Mouse (Mus musculus) intestine, embryonic 15.5 days (tissue): Measurements from ENCODE around the gene Wfdc15b. TPM values are rescaled to one million over a fixed set of nuclear protein-coding genes. Genes with fewer than 3 reads are reported as not detected.

Experiments
- ATAC-seq: fragments of 200-750 bp; cut with Nextera tagmentation; 2 replicates; pipeline ENCODE4 v1.8.0; 2017; ENCODE audit warnings: moderate TSS enrichment, moderate library complexity
- H3K27ac ChIP-seq: fragments of 300-500 bp; sonication (generic); 2 replicates; pipeline ENCODE4 v1.5.1; 2015; ENCODE audit warnings: mild to moderate bottlenecking, inconsistent platforms
- H3K27me3 ChIP-seq: fragments of 300-500 bp; sonication (generic); replicated peaks from 2 replicates; pipeline ENCODE4 v1.6.1; 2015; ENCODE audit warnings: inconsistent platforms
- H3K36me3 ChIP-seq: fragments of 300-500 bp; sonication (generic); 2 replicates; pipeline ENCODE4 v1.6.1; 2015; ENCODE audit warnings: inconsistent platforms
- H3K4me1 ChIP-seq: fragments of 300-500 bp; sonication (generic); replicated peaks from 2 replicates; pipeline ENCODE4 v1.6.1; 2015; ENCODE audit warnings: inconsistent platforms
- H3K4me2 ChIP-seq: fragments of 300-500 bp; sonication (generic); replicated peaks from 2 replicates; pipeline ENCODE4 v1.6.1; 2015; ENCODE audit warnings: mild to moderate bottlenecking, inconsistent platforms
- H3K4me3 ChIP-seq: fragments of 300-500 bp; sonication (generic); replicated peaks from 2 replicates; pipeline ENCODE4 v1.5.1; 2015; ENCODE audit warnings: inconsistent platforms
- H3K9ac ChIP-seq: fragments of 300-500 bp; sonication (generic); 2 replicates; pipeline ENCODE4 v1.6.1; 2015; ENCODE audit warnings: inconsistent platforms
- H3K9me3 ChIP-seq: fragments of 300-500 bp; sonication (generic); 2 replicates; pipeline ENCODE4 v1.6.1; 2016; ENCODE audit warnings: inconsistent platforms
- WGBS: fragments of 180-500 bp; shearing (Covaris S2); methylation state at CpG from one replicate; pipeline ENCODE4 v1.1.7; 2015; 5-methylcytosine and 5-hydroxymethylcytosine counted together
- polyA plus RNA-seq: library from polyadenylated mRNA; unstranded; fragments of >200 nt; fragmentation: Nextera tagmentation; extraction: Ambion mirVana; gene quantifications from 2 replicates; pipeline ENCODE4 v1.2.1, GENCODE M21; 2015

Wfdc15b gene
- polyA plus RNA-seq, 1 experiment from 2014 or later, result 27.0 TPM

DNA sequence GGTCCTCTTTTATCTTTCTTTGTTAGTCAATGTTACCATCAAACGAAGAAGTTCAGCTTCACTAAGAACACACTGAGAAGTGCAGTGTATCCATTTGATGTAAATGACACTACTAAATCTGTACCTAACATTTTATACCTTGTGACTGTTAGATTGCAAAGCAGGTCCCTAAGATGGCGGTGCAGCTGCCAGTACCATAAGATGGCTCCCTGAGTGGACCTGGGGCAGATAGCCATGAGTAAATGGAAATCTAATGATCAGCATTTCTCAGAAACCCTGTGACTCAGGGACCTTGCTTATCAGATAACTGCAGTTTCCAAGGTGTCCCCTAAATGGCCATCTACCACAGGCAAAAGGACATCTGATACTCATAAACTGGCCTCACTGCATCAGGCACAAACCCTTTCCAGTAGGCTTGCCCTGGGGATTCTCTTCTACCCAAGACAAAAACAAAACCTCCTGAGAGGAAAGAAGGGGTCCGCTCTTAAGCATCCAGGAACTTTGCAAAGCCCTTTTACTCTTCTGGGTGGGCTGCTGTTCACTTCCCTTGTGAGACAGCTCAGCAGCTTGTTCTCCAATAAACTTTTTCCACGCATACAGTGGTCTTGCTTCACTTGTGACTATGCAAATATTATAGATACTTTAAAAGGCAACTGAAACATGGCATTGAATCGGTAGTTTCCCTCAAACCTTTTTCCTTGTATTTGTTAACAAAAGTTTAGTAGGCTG lies 25.3 kb downstream of the Wfdc15b start:
- H3K36me3 ChIP-seq, result no peaks in the 10 kb centered on the region
- no peak overlapping the region for H3K9ac ChIP-seq
- H3K4me3 ChIP-seq, result no peak overlapping the region
- H3K4me2 ChIP-seq, result no peak overlapping the region
- no peak for ATAC-seq
- no peak overlapping the region for H3K27ac ChIP-seq
- 82% methylated on average over 5 of the region's 5 CpGs for WGBS
- H3K4me1 ChIP-seq, result no peaks in the 10 kb centered on the region
- no peaks in the 10 kb centered on the region for H3K27me3 ChIP-seq
- H3K9me3 ChIP-seq, result no peaks in the 10 kb centered on the region

DNA sequence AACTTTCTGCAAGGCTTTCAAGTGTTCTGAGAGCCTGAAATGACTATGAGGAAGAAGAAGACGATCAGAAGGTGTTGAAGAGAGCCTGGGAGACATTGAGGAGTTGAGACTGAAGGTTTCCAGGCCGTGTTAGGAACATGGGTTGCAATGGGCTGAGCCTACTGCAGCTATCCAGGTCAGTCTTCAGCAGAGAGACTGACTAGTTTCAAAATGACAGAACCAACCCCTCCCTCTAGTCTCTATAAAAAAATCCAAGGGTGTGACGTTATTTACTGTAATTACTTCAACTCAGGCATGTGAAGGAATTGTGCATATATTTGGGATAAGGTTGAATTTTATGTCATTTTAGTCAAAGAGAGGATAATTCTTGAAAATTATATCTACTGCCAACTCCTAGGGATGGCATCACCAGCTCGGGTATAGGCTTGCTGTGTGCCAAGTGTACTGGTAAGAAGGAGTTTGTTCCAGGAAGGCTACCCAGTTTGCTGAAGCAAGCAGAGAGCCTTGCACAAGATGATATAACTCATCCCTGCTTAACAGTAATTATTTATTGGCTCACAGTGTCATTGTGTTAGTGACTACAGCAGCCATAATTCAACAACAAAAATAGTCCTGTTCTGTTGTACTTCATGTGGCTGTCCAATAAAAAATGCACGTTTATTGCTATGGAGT lies 26.4 kb downstream of the Wfdc15b start:
- no peaks in the 10 kb centered on the region for H3K4me1 ChIP-seq
- H3K36me3 ChIP-seq, result no peaks in the 10 kb centered on the region
- no peak overlapping the region for H3K4me2 ChIP-seq
- H3K9me3 ChIP-seq, result no peaks in the 10 kb centered on the region
- no peak overlapping the region for H3K4me3 ChIP-seq
- no peak overlapping the region for H3K27ac ChIP-seq
- ATAC-seq, result no peak
- H3K27me3 ChIP-seq, result no peaks in the 10 kb centered on the region
- WGBS, result 73% methylated on average over 5 of the region's 5 CpGs
- H3K9ac ChIP-seq, result no peak overlapping the region

DNA sequence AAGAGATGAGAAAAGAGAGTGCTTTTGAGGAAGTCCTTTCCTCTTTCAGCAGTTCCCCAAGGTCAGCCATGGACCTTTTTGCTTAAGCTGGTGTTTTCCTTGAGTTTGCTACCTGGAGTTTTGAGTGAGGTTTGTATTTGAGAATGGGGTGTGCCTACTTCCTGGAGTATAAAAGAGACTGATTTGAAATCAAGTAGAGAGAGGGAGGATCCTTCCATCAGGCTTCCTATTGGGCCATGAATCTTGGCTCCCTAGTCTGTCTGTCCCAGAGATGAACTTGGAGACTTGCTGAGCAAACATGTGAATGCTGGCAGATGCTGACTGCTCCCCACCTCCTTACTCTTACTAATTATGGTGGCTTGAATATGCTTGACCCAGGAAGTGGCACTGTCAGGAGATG lies 29.2 kb downstream of the Wfdc15b start:
- Histone ChIP-seq H3K27me3 (no peaks in the 10 kb centered on the region), H3K27ac (no peak overlapping the region), H3K9me3 (no peaks in the 10 kb centered on the region), H3K4me2 (no peak overlapping the region), H3K36me3 (no peaks in the 10 kb centered on the region), H3K4me3 (no peak overlapping the region), H3K4me1 (no peaks in the 10 kb centered on the region), H3K9ac (no peak overlapping the region)
- no peak for ATAC-seq

DNA sequence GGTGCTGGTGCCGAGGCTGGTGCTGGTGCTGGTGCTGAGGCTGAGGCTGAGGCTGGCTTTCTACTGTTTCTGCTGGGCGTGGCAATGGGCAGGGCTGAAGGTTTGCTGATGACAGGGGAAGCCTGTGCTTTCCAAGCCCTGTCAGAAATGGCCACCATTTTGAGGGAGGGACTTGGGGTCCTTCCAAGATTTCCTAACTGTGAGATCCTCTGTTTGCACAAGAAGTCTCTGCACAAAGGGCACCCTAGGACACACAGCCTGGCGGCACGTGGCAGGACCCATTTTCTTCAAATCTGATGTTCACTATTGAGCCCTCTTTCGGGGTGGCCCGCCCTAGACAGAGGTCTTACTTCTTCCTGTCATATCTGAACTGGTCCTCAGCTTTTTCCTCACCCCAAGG lies 30.9 kb downstream of the Wfdc15b start, which contains the start of gene Wfdc12:
Gene Wfdc12 (minus strand): TSS at position 33 of the 400 bp plus-strand sequence.
- 83% methylated on average over 6 of the region's 6 CpGs for WGBS
- ATAC-seq, result no peak
- Histone ChIP-seq H3K36me3 (no peaks in the 10 kb centered on the region), H3K27me3 (no peaks in the 10 kb centered on the region), H3K27ac (no peak within 1 kb of the TSS), H3K9ac (no peak within 1 kb of the TSS), H3K4me3 (no peak within 1 kb of the TSS), H3K9me3 (no peaks in the 10 kb centered on the region), H3K4me2 (no peak within 1 kb of the TSS), H3K4me1 (no peaks in the 10 kb centered on the region)

DNA sequence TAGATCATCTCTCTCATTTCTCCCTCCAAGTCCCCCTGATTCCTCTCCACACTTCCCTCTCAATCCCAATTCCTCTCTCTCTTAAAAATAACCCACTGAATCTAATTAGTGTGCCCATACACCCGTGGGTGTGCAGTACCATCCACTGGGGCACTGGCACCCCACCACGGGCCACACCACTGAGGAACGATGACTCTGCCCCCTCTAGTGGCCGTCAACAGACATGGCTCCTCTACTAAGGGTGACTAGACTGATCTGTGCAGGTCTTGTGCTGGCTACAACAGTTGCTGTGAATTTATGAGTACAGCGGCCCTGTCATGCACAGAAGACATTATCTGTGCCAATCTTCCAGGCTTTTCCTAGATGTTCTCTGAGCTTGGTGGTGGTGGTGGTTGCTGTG lies 32.7 kb downstream of the Wfdc15b start:
- H3K4me3 ChIP-seq, result no peak overlapping the region
- H3K4me2 ChIP-seq, result no peak overlapping the region
- H3K27me3 ChIP-seq, result no peaks in the 10 kb centered on the region
- no peaks in the 10 kb centered on the region for H3K36me3 ChIP-seq
- no peak for ATAC-seq
- no peak overlapping the region for H3K27ac ChIP-seq
- H3K9ac ChIP-seq, result no peak overlapping the region
- no peaks in the 10 kb centered on the region for H3K9me3 ChIP-seq
- 31% methylated on average over 5 of the region's 5 CpGs for WGBS
- H3K4me1 ChIP-seq, result no peaks in the 10 kb centered on the region

- Histone ChIP-seq H3K27ac (no peak overlapping the region), H3K9ac (no peak overlapping the region), H3K27me3 (no peaks in the 10 kb centered on the region), H3K4me3 (no peak overlapping the region), H3K4me1 (no peaks in the 10 kb centered on the region), H3K9me3 (no peaks in the 10 kb centered on the region), H3K4me2 (no peak overlapping the region), H3K36me3 (no peaks in the 10 kb centered on the region)
- 44% methylated on average over 9 of the region's 9 CpGs for WGBS
- peak; percentile 25; the same call in 1 of the 2 replicates for ATAC-seq
Measured at GRCm38 (mm10) chr2:164184145-164184719, 37.2 kb downstream of the Wfdc15b start.

DNA sequence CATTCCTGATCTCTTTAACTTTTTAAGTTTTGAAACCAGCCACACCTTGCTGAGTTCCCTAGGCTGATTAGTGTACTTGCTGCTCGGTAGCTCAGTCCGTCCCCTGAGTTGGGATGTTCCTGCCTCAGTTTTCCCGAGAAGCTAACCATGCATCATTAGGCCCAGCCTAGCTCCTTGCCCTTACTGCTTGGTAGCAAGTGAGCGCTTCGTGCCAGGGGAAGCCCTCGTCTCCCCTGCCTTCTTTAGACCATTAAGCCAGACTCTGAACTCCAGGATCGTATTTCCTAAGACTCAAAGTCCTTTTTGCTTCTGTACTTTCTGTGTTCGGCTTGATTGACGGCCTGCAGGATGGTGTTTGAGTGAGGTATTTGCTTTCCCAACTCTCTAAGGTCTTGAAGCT lies 38.1 kb downstream of the Wfdc15b start:
- Histone ChIP-seq H3K4me3 (no peak overlapping the region), H3K9ac (no peak overlapping the region), H3K27ac (no peak overlapping the region), H3K27me3 (peaks cover 1% of the 10 kb centered on the region; the same call in 1 of the 2 replicates), H3K36me3 (no peaks in the 10 kb centered on the region), H3K9me3 (no peaks in the 10 kb centered on the region), H3K4me1 (no peaks in the 10 kb centered on the region), H3K4me2 (no peak overlapping the region)
- peak; percentile 49; the same call in 1 of the 2 replicates for ATAC-seq
- 68% methylated on average over 9 of the region's 9 CpGs for WGBS

- H3K9ac ChIP-seq, result no peak within 1 kb of the TSS
- H3K27me3 ChIP-seq, result peaks cover 6% of the 10 kb centered on the region; the same call in 1 of the 2 replicates
- WGBS, result 71% methylated on average over 7 of the region's 7 CpGs
- H3K4me2 ChIP-seq, result no peak within 1 kb of the TSS
- no peaks in the 10 kb centered on the region for H3K4me1 ChIP-seq
- H3K36me3 ChIP-seq, result no peaks in the 10 kb centered on the region
- no peak within 1 kb of the TSS for H3K27ac ChIP-seq
- no peaks in the 10 kb centered on the region for H3K9me3 ChIP-seq
- no peak for ATAC-seq
- H3K4me3 ChIP-seq, result no peak within 1 kb of the TSS
Measured at GRCm38 (mm10) chr2:164182692-164183255, 38.7 kb downstream of the Wfdc15b start, which contains the start of gene Wfdc5. Gene Wfdc5, minus strand, starts transcription at chr2:164182742.

DNA sequence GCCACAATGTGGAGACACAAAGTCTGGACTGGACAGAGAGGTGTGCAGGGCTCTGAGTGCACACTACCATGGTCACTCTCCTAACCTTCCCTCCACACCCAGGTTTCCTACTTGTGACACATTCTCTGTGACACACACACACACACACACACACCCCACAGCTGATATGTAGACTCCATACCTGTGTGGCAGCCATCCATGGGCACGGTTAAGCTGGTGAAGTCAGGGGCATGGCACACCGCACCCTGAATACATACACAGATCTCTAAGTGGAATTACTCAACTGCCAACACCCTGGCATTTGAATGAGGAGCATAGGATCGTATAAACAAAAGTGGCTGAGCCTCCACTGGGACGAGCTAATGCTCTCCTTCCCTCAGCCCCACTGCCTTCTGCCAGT lies 40.7 kb downstream of the Wfdc15b start:
- no peak overlapping the region for H3K9ac ChIP-seq
- no peak overlapping the region for H3K27ac ChIP-seq
- WGBS, result 77% methylated on average over 4 of the region's 4 CpGs
- no peaks in the 10 kb centered on the region for H3K9me3 ChIP-seq
- H3K4me3 ChIP-seq, result no peak overlapping the region
- H3K4me1 ChIP-seq, result no peaks in the 10 kb centered on the region
- peaks cover 6% of the 10 kb centered on the region; the same call in 1 of the 2 replicates for H3K27me3 ChIP-seq
- no peaks in the 10 kb centered on the region for H3K36me3 ChIP-seq
- ATAC-seq, result no peak
- no peak overlapping the region for H3K4me2 ChIP-seq

- H3K9ac ChIP-seq, result no peak overlapping the region
- no peak overlapping the region for H3K4me3 ChIP-seq
- H3K9me3 ChIP-seq, result no peaks in the 10 kb centered on the region
- H3K4me2 ChIP-seq, result no peak overlapping the region
- ATAC-seq, result no peak
- peaks cover 6% of the 10 kb centered on the region; the same call in 1 of the 2 replicates for H3K27me3 ChIP-seq
- no peaks in the 10 kb centered on the region for H3K36me3 ChIP-seq
- H3K27ac ChIP-seq, result no peak overlapping the region
- WGBS, result 51% methylated on average over 3 of the region's 3 CpGs
- H3K4me1 ChIP-seq, result no peaks in the 10 kb centered on the region
Measured at GRCm38 (mm10) chr2:164180124-164180523, 41.3 kb downstream of the Wfdc15b start.

GRCm38 (mm10) chr2:164177831-164178230 lies 43.6 kb downstream of the Wfdc15b start:
- no peak overlapping the region for H3K9ac ChIP-seq
- H3K27ac ChIP-seq, result no peak overlapping the region
- H3K27me3 ChIP-seq, result peaks cover 10% of the 10 kb centered on the region; the same call in 1 of the 2 replicates
- no peaks in the 10 kb centered on the region for H3K9me3 ChIP-seq
- H3K4me1 ChIP-seq, result 0 out of 2 replicates have a peak, but pooled peaks cover 3% of the 10 kb centered on the region
- 84% methylated on average over 5 of the region's 5 CpGs for WGBS
- H3K4me2 ChIP-seq, result no peak overlapping the region
- H3K36me3 ChIP-seq, result no peaks in the 10 kb centered on the region
- no peak for ATAC-seq
- no peak overlapping the region for H3K4me3 ChIP-seq

GRCm38 (mm10) chr2:164175850-164176249 lies 45.6 kb downstream of the Wfdc15b start:
- no peak overlapping the region for H3K9ac ChIP-seq
- 87% methylated on average over 3 of the region's 3 CpGs for WGBS
- H3K36me3 ChIP-seq, result no peaks in the 10 kb centered on the region
- no peak overlapping the region for H3K4me3 ChIP-seq
- no peak overlapping the region for H3K4me2 ChIP-seq
- no peaks in the 10 kb centered on the region for H3K9me3 ChIP-seq
- ATAC-seq, result no peak
- H3K4me1 ChIP-seq, result peaks cover 6% of the 10 kb centered on the region
- H3K27me3 ChIP-seq, result peaks cover 22% of the 10 kb centered on the region
- no peak overlapping the region for H3K27ac ChIP-seq
